Mouse (Mus musculus): Measurements from ENCODE around the gene Pigu. TPM values are rescaled to one million over a fixed set of nuclear protein-coding genes. Genes with fewer than 3 reads are reported as not detected.

Pigu gene
- total RNA-seq, 2 experiments from 2014 or later, result 26.7 to 29.0 TPM

DNA sequence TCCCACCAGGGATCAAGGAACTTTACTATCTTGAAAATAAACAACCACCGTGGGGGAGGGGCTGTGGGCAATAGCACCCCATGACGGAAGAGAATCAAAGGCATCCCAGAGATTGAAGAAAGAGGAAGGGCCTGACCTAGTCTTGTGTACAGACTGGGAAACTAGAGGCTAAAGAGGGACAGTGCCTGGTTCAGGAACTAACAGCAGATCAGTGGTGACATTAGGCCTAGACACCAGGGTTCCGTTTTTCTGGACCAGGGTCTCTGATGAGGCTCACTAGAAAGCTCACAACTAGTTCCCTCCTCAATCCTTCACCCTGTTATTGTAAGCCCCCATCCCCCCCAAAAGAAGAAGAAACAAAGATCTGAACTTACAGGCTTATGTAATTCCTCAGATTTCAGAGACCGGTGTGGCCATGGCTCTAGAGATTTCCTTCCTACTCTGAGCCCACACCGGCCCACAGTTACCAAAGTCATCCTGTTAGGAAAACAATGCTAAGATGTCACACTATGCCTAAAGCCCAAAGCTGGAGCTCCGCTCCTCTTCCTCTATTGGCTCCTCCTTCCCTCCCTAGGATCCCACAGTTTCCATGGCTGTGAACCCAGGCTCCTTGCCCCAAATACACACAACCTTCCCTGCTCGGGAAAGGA lies 10.5 kb upstream of the Pigu start:
- no peak for DNase-seq

DNA sequence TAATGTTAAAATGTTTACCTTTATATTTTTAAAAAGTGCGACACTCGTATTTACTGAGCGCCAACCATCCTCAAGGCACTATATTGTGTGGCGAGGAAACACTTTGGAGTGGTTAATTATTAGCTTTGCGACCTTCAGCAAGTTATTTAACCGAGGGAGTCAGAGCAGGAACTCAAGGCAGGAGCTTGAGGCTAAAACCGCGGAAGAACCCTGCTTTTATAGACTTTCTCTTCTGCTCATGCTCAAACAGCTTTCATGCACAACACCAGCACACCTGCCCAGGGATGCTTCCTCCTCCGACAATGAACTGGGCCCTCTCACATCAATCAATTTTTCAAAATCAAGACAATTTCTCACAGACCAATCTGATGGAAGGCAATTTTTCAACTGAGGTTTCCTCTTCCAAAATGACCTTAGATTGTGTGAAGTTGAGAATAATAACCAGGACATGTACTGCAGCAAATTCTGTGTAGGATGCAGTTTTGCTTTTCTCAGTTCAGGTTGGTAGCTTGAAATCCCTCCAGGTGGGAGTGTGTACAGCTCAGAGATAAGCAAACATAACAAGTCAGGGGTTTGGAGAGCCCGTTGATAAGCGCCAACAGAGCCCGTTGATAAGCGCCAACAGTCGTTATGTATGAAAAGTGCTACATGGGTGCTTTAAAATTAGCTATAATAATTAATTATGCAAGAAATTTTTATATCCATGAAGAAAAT lies 613 bp upstream of the Pigu start:
- DNase-seq, result no peak

DNA sequence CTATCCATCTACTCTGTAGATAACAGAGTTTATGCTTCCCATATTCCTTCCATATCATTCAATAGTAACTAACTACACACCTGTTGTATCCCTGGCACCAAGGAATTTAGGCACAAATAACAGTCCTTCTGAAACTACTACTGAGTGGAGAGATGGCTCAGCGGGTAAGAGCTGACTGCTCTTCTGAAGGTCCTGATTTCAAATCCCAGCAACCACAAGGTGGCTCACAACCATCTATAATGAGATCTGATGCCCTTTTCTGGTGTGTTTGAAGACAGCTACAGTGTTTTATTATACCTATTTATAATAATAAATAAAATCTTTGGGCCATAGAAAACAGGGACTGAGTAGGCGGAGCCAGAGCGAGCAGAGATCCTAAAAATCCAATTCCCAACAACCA lies 2.8 kb downstream of the Pigu start:
- no peak for DNase-seq

DNA sequence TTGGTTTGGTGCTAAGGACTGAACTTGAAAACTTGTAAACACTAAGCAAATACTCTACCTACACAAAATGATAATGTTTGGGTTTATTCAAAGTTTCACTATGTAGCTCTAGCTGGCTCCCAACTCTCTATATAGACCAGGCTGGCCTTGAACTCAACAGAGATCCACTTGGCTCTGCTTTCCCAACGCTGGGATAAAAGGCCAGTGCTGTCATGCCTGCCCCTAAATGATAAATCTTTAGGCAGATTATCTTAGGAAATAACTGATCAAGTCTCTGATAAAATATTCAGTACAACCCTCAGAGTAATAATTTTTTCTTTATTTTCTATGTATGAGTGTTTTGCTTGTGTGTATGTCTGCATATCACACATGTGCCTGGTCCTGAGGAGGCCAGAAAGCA lies 10.6 kb downstream of the Pigu start:
- no peak for DNase-seq

DNA sequence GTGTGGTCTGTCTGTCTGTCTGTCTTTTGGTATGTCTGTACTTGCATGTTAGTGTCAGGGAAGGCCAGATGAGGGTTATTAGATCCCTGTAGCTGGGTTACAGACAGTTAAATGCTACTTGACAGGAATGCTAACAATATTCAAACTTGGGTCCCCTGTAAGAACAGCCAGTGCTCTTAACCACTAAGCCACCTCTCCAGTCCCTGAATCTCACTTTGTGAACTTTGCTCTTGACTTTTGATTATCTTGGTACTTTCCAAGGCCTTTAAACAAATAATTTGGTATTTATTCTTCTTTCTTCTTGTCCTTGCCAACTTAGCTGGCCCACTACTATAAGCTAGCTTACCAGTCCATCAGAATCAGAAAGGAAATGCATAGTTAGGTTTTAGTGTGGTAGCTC lies 17.1 kb downstream of the Pigu start:
- DNase-seq, result no peak

DNA sequence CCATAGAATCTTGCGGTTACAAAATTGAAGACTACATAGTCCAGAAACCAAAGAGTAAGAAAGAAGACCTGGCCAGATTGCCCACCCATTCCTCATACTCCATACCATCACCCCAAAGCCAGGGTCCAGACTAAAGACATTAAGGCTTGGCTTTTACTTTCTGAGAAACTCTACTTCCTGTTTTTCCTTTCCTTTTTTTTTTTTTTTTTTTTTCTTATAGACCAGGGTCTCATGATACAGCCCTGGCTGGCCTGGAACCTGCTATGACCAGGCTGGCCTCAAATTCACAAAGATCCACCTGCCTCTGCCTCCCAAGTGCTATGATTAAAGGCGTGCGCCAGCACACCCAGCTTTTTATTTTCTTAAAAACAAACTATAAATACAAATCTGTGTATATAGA lies 21.0 kb downstream of the Pigu start:
- DNase-seq, result no peak

DNA sequence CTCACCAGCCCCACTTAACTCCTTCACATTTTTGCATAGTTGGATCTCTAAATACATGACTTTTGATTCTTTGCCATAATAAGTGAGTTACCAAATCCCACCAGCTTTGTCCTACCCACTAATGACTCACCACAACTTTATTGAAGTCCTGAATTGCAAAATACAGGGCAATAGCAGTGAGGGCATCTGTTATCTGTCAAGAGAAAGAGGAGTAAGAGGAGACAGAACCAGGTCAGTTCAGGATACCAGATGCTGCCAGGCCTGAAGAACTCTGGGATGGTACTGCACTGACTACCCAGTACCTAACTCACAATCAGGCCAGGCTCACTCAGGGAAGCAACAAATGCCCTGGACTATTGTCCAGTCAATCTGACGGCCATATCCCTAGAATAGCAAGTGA lies 22.0 kb downstream of the Pigu start:
- no peak for DNase-seq

DNA sequence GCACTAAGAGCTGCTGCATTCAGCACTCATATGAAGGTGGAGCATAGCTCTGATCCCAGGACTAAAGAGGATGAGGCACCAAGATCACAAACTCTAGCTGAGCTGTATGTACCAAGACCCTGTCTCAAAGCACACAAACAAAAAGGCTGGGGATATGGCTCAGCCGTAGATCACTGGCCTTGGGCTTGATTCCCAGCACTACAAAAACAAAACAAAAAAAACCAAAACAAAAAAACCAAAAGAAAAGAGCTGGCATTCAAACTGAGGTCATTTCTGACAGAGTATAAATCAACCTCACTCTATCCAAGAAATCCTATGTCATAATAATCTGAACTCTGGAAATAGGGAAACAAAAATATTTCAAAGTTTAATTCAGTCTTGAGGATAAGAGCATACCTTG lies 23.8 kb downstream of the Pigu start:
- no peak for DNase-seq

DNA sequence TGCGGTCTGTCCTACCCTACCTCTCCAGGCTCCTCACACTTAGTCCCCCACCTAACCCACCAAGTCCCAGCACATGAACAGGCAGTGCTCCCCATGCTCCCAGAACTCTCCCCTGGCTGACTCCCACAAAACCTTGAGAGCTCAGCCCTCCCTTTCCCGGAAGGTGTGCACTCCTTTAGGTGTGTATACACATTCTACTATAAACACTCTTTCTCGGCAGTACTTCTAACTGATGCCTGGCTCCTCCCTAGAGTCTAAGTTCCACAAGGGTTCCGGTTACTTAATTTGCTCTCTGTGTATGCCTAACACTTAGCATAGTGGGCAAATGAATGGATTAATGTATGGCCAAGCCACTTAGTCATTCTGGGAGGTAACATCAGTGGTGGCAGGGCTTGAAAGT lies 25.9 kb downstream of the Pigu start:
- no peak for DNase-seq

DNA sequence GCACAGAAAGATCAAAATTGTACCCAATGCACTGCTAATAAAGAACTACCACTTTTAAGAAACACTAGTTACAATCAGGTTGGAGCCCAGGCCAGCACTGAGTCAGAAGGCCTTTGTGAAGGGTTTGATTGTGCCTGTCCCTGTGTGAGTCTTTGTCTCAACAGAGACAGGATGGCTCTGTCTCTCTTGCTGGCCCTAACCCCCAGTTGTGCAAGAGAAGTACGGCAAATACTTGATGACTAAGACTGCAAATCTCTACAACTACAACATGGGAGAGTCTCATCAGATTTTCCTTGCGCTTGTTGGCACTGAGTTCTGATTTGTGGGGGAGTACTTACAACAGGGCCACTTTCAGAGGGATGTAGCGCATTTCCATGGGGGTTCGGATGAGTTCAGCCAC lies 26.4 kb downstream of the Pigu start:
- peak; percentile 16 to 17 for DNase-seq

DNA sequence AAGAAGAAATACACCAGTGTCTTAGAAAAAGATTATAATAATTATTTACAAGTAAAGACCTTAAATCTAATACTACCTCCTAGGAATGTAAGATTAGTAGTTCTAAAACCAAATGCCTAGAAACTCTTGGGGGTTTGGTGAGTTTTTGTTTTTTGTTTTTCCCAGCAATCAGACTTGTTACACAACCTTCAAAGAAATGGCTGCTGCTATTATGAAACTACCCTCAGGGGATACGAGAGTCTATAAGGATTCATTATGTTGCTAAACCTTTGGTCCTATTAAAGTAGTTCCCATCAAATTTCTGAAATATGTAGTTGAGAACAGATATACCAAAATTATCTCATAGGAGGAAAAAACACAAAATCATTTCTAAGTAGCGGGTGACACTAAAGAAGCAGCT lies 27.5 kb downstream of the Pigu start:
- no peak for DNase-seq

DNA sequence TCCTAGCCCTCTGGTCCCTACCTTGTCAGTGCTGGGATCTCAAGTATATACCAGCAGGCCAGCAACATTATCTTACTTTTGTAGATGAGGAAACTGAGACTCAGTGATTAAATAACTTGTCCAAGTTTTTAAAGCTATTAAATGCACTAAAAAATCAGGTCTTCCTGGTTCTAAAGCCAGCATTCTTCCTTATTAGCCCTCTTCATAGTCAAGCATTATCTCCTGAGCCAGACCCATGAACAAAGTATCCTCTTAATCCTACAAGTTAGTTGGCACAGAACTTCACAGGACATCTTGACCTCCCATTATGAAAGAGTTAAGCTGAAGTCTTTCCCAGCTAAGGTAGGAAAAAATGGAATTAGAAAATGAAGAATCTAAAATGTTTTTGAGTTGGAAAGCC lies 28.3 kb downstream of the Pigu start:
- no peak for DNase-seq

DNA sequence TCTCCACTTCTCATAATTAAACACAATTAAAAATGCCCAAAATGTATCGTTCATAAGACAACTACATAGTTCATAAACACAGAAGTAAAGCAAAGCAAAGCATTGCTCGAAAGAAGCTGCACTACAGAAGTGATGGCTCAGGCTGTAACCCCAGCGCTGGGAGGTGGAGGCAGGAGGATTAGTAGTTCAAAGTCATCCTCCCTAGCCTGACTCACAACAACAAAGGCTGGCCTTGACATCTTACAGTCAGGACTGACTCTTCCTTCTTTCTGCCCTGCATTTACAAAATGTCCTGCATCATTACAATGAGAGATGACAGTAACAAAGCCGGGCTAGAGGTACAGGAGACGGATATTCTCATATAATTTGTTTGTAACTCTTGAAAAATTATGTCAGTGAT lies 29.3 kb downstream of the Pigu start:
- DNase-seq, result no peak

DNA sequence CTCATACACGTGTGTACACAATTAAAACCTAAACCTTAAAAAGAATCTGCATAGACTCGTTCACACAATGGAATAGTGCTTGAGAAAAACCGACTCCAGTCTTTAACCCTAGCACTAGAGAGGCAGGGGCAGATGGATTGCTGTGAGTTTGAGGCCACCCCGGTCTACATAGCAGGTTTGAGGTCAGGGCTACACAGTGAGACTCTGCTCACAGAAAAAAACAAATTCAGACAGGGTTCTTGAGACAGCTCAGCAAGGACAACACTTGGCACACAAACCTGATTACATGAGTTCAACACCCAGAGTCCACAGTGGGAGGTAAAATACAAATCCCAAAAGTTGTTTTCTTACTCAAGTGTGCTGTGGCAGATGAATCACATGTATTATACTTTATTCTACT lies 31.2 kb downstream of the Pigu start:
- DNase-seq, result no peak

DNA sequence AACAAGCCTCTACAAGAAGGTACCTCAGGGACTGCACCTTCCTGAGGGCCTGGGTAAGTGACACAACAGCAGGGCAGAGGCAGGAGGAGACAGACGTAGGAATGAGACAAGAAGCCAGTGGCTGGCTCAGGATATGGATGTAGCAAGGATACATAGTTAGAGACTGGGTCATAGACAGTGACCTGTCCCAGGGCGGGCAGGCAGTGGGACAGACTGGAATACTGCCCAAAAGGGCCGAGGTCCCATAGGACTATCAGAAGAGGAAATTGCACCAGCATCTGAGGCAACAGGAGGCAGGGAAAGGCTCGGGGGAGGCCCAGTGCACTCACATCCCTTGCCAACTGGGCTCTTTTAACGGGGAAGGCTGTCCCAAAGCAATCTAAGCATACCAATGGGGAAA lies 36.6 kb downstream of the Pigu start:
- no peak for DNase-seq

DNA sequence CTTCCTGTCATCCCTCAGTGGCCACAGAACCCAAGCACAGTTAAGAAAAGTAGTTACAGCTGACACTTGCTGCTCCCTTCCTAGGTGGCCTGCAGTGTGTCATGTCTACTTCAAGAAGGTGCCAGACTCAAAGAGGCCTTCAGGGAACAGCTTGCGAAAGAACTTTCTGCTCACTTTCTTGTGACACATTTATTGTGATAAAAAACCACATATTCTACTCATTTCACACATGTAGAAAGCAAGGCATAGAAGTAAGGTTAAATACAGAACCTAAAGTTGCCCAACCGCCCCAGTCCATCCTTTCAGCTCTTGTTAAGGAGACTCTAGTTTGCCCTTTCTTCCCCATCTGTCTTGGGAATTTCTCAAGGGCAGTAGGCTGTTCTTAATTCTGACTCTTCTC lies 38.6 kb downstream of the Pigu start:
- DNase-seq, result no peak

DNA sequence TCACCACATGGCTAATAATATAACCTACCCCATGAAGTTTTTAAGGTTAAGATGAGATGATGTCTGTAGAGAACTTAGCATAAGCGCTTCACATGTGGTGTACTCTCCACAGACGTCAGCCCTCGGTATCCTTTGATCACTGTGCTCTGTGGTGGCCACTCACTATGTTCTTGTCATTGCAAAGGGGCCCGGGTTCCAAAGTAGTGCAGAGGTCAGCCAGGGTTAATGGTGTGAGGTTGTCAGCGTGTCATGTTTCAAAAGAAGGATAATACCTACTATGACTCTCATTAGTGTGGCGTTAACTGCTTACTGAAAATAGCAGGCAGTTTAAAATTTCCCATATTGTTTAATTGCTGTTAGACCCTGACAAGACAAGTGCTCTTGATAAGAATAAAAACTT lies 43.6 kb downstream of the Pigu start:
- DNase-seq, result no peak

DNA sequence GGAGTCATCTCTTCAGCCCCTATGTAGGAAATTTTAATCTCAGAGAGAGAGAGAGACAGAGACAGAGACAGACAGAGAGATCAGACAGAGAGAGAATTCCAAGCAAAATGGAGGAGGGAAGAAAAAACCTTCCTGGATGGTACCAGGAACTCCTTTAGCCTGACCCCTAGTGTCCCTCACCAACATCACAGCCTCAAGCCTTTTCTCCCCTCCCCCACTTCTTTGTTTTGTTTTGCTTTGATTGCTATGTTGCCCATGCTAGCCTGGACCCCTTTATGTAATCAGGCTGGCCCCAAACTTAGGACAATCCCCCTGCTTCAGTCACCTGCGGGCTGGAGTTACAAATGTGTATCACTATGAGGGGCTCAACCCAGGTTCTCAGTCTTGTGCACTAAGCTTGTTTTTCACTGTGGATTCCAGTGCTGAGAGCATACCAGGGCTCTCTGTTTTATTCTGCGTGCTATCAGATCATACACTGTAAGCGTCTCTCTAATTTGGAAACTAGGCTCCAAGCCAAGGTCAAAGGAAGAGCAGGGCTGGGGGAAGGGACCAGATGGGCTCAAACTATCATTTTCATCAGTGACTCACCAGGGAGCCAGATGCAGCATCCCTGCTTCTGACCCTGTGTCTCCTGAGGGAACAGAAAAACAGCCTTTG lies 48.2 kb downstream of the Pigu start:
- DNase-seq, result no peak

DNA sequence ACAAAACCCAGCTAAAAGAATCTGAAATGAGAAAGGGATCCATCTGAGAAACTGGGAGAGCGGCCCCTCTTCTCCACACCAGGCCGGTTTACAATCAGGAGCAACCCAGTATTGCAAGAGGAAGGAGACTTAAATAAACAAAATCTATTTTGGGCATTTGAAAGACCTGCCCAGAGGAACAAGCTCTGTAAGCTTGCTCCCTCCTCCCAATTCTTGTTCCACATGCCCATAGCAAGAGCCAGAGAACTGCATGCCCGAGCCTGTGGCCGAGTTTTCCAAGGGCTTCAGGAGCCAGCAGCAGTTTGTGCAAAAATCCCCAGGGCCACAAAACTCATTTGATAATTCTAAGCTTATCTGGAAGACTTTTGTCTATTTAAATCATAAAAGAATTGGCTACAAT lies 57.7 kb downstream of the Pigu start:
- DNase-seq, result no peak

DNA sequence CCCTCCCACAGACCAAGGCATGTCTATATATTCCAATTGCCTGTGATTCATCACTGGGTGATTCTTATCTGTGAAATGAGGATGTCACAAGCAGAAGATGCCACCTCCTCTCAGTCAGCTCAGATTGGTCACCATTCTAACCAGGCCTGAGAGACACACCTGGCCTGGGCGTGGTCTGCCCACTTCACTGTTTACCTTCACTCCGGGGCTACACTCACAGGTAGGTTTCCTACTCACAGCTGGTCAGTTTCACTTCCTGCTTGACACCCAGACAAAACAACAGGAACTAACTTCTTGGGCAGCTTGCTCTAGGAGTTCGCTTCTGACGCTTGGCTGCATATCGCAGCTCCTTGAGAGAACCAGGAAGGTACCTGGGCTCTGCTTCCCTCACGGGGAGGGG lies 61.8 kb downstream of the Pigu start:
- no peak for DNase-seq

DNA sequence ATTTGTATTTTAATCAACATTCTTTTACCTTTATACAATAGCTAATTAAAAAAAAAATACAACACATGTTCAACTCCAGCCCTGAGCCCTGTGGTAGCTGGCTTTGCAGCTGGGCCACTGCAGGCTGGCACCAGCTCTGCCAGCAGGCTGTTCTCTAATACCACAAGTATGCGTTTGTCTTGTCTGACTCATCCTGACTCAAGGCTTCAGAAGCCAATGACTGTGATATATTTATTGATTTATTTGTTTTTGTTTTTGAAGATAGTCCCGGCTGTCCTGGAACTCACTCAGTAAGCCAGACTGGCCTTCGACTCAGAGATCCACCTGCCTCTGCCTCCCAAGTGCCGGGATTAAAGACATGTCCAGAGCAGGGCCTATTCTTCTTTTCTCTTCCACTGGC lies 63.3 kb downstream of the Pigu start:
- DNase-seq, result no peak

DNA sequence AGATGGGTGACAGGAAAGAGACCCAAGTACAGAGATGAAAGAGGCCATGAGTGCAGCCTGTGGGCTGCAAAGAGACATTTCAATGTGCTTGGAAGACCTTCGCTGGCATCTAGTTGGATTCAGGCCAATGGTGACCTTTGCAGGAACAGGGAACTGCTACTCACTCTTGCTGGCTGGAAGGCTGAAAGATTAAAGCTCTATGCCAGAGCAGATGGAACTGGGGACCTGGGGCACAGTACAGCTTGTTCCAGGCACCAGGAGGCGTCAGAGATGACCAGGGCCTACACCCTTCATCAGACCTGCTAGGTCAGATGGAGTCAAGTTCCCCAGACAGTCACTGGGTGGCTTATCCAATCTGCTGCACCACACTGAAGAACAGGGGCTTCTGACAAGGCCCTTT lies 63.8 kb downstream of the Pigu start:
- DNase-seq, result no peak

DNA sequence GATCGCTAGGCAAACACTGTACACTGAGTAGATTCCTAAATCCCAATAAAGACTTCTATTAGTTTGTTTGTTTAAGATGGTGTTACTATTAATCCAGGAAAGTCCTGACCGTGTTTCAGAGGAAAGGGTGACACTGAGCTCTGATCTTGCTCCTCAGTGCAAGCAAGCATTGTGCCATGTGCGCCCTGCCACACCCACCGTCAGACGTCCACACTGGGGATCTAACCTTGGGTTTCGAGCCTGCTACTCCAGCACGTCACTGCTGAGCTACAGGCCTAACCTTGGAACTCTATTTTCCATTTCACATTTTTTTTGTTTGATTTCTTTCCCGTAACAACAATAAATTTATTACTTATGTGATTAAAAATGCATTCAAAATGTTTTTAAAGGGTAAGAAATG lies 67.2 kb downstream of the Pigu start:
- DNase-seq, result no peak

Data from layer of hippocampus, postnatal 36 days (tissue).